Mouse (Mus musculus): ENCODE data around the gene Spata17. TPM values are rescaled to one million over a fixed set of nuclear protein-coding genes. Genes with fewer than 3 reads are reported as not detected.

The Spata17 gene
- polyA plus RNA-seq, 1 experiment = 144 TPM

- Histone ChIP-seq H3K4me1 (ENCODE audit: control insufficient read depth, insufficient read depth, low read length) (no peaks in the 10 kb centered on the region), H3K4me3 (ENCODE audit: control insufficient read depth, low read depth, low read length) (no peak overlapping the region), H3K27ac (ENCODE audit: control insufficient read depth, insufficient read depth, low read depth, low read length) (no peak overlapping the region), H3K27me3 (ENCODE audit: control insufficient read depth, insufficient read depth, low read length) (no peaks in the 10 kb centered on the region), H3K36me3 (ENCODE audit: control insufficient read depth, insufficient read depth, low read length) (peaks cover 1% of the 10 kb centered on the region; the same call in 1 of the 2 replicates)
- TF ChIP-seq CTCF (IDR thresholded peaks at IDR 0.05; ENCODE audit: control insufficient read depth, insufficient read depth, insufficient replicate concordance, low read depth, low read length) (no peak), POLR2A (IDR thresholded peaks at IDR 0.05; ENCODE audit: control insufficient read depth, low read depth, low read length) (no peak)
These were observed 21.0 kb upstream of the Spata17 start for GRCm38 (mm10) chr1:187236296-187236695.

GRCm38 (mm10) chr1:187235161-187235560 is 19.9 kb upstream of the Spata17 start:
- H3K4me3 ChIP-seq (ENCODE audit: control insufficient read depth, low read depth, low read length) = no peak overlapping the region
- no peaks in the 10 kb centered on the region for H3K4me1 ChIP-seq (ENCODE audit: control insufficient read depth, insufficient read depth, low read length)
- H3K27ac ChIP-seq (ENCODE audit: control insufficient read depth, insufficient read depth, low read depth, low read length) = no peak overlapping the region
- TF ChIP-seq CTCF (IDR thresholded peaks at IDR 0.05; ENCODE audit: control insufficient read depth, insufficient read depth, insufficient replicate concordance, low read depth, low read length) (no peak), POLR2A (IDR thresholded peaks at IDR 0.05; ENCODE audit: control insufficient read depth, low read depth, low read length) (no peak)
- H3K27me3 ChIP-seq (ENCODE audit: control insufficient read depth, insufficient read depth, low read length) = no peaks in the 10 kb centered on the region
- peaks cover 1% of the 10 kb centered on the region; the same call in 1 of the 2 replicates for H3K36me3 ChIP-seq (ENCODE audit: control insufficient read depth, insufficient read depth, low read length)

GRCm38 (mm10) chr1:187232996-187233615 is 17.8 kb upstream of the Spata17 start:
- no peak overlapping the region for H3K27ac ChIP-seq (ENCODE audit: control insufficient read depth, insufficient read depth, low read depth, low read length)
- peaks cover 1% of the 10 kb centered on the region; the same call in 1 of the 2 replicates for H3K36me3 ChIP-seq (ENCODE audit: control insufficient read depth, insufficient read depth, low read length)
- H3K4me1 ChIP-seq (ENCODE audit: control insufficient read depth, insufficient read depth, low read length) = no peaks in the 10 kb centered on the region

GRCm38 (mm10) chr1:187232196-187232955 is 17.1 kb upstream of the Spata17 start:
- no peaks in the 10 kb centered on the region for H3K27me3 ChIP-seq (ENCODE audit: control insufficient read depth, insufficient read depth, low read length)
- H3K36me3 ChIP-seq (ENCODE audit: control insufficient read depth, insufficient read depth, low read length) = peaks cover 1% of the 10 kb centered on the region; the same call in 1 of the 2 replicates
- H3K4me1 ChIP-seq (ENCODE audit: control insufficient read depth, insufficient read depth, low read length) = no peaks in the 10 kb centered on the region
- TF ChIP-seq CTCF (IDR thresholded peaks at IDR 0.05; ENCODE audit: control insufficient read depth, insufficient read depth, insufficient replicate concordance, low read depth, low read length) = no peak
- TF ChIP-seq POLR2A (IDR thresholded peaks at IDR 0.05; ENCODE audit: control insufficient read depth, low read depth, low read length) = no peak
- H3K27ac ChIP-seq (ENCODE audit: control insufficient read depth, insufficient read depth, low read depth, low read length) = no peak overlapping the region
- no peak overlapping the region for H3K4me3 ChIP-seq (ENCODE audit: control insufficient read depth, low read depth, low read length)

More at GRCm38 (mm10) chr1:187232996-187233615, 17.8 kb upstream of the Spata17 start:
- H3K4me3 ChIP-seq (ENCODE audit: control insufficient read depth, low read depth, low read length) = no peak overlapping the region
- TF ChIP-seq POLR2A (IDR thresholded peaks at IDR 0.05; ENCODE audit: control insufficient read depth, low read depth, low read length) = no peak
- no peak for TF ChIP-seq CTCF (IDR thresholded peaks at IDR 0.05; ENCODE audit: control insufficient read depth, insufficient read depth, insufficient replicate concordance, low read depth, low read length)
- no peaks in the 10 kb centered on the region for H3K27me3 ChIP-seq (ENCODE audit: control insufficient read depth, insufficient read depth, low read length)

GRCm38 (mm10) chr1:187230255-187230654 is 15.0 kb upstream of the Spata17 start:
- H3K4me3 ChIP-seq (ENCODE audit: control insufficient read depth, low read depth, low read length) = no peak overlapping the region
- H3K27ac ChIP-seq (ENCODE audit: control insufficient read depth, insufficient read depth, low read depth, low read length) = no peak overlapping the region
- TF ChIP-seq POLR2A (IDR thresholded peaks at IDR 0.05; ENCODE audit: control insufficient read depth, low read depth, low read length) (no peak), CTCF (IDR thresholded peaks at IDR 0.05; ENCODE audit: control insufficient read depth, insufficient read depth, insufficient replicate concordance, low read depth, low read length) (no peak)
- peaks cover 6% of the 10 kb centered on the region for H3K4me1 ChIP-seq (ENCODE audit: control insufficient read depth, insufficient read depth, low read length)
- peaks cover 1% of the 10 kb centered on the region for H3K36me3 ChIP-seq (ENCODE audit: control insufficient read depth, insufficient read depth, low read length)
- H3K27me3 ChIP-seq (ENCODE audit: control insufficient read depth, insufficient read depth, low read length) = no peaks in the 10 kb centered on the region

GRCm38 (mm10) chr1:187228414-187229146 is 13.3 kb upstream of the Spata17 start:
- Histone ChIP-seq H3K36me3 (ENCODE audit: control insufficient read depth, insufficient read depth, low read length) (peaks cover 3% of the 10 kb centered on the region), H3K27ac (ENCODE audit: control insufficient read depth, insufficient read depth, low read depth, low read length) (no peak overlapping the region), H3K27me3 (ENCODE audit: control insufficient read depth, insufficient read depth, low read length) (no peaks in the 10 kb centered on the region), H3K4me1 (ENCODE audit: control insufficient read depth, insufficient read depth, low read length) (peaks cover 6% of the 10 kb centered on the region), H3K4me3 (ENCODE audit: control insufficient read depth, low read depth, low read length) (no peak overlapping the region; the same call in 1 of the 2 replicates)
- TF ChIP-seq CTCF (IDR thresholded peaks at IDR 0.05; ENCODE audit: control insufficient read depth, insufficient read depth, insufficient replicate concordance, low read depth, low read length) = no peak
- TF ChIP-seq POLR2A (IDR thresholded peaks at IDR 0.05; ENCODE audit: control insufficient read depth, low read depth, low read length) = no peak

Measured in testis, adult 2 months (tissue).